Mouse (Mus musculus) cortical plate, adult 2 months (tissue): ENCODE results near the gene Cyp51. TPM values are rescaled to one million over a fixed set of nuclear protein-coding genes. Genes with fewer than 3 reads are reported as not detected.

ENCODE experiments used
- H3K27ac ChIP-seq: fragments of 200-500 bp; 2 replicates; pipeline ENCODE4 v1.5.1; 2012; ENCODE audit warnings: low read length, control low read depth, inconsistent platforms; ENCODE audit not compliant: insufficient read depth
- H3K4me1 ChIP-seq: fragments of 200-500 bp; 2 replicates; pipeline ENCODE4 v1.6.1; 2011; ENCODE audit warnings: low read length; ENCODE audit not compliant: control insufficient read depth, insufficient read depth
- H3K4me3 ChIP-seq: fragments of 200-500 bp; 2 replicates; pipeline ENCODE4 v1.5.1; 2011; ENCODE audit warnings: mild to moderate bottlenecking, low read length, control low read depth; ENCODE audit not compliant: insufficient read depth
- CTCF ChIP-seq: fragments of 200-500 bp; IDR thresholded peaks from 2 replicates; pipeline ENCODE4 v1.5.1; 2011; ENCODE audit warnings: mild to moderate bottlenecking, control low read depth, low read length; ENCODE audit not compliant: insufficient read depth; ENCODE audit errors: extremely low read depth
- POLR2A ChIP-seq: fragments of 200-500 bp; IDR thresholded peaks from 2 replicates; pipeline ENCODE4 v1.6.1; 2011; ENCODE audit warnings: mild to moderate bottlenecking, low read length, control low read depth; ENCODE audit not compliant: insufficient read depth; ENCODE audit errors: extremely low read depth
- polyA plus RNA-seq: library from polyadenylated mRNA; depleted of rRNA; stranded (reverse); fragments of >200 nt; gene quantifications from 2 replicates; pipeline ENCODE4 v1.2.3, GENCODE M21; 2012; rRNA removed

Gene Cyp51
- polyA plus RNA-seq, 1 experiment: 67.2 TPM

GRCm38 (mm10) chr5:4036686-4037085 is 67.9 kb downstream of the Cyp51 start:
- TF ChIP-seq CTCF (no peak), POLR2A (no peak)
- Histone ChIP-seq H3K4me3 (no peak overlapping the region), H3K27ac (no peak overlapping the region), H3K4me1 (no peaks in the 10 kb centered on the region)

- Histone ChIP-seq H3K4me1 (no peaks in the 10 kb centered on the region), H3K27ac (no peak overlapping the region), H3K4me3 (no peak overlapping the region)
- TF ChIP-seq CTCF (no peak), POLR2A (no peak)
Observed at GRCm38 (mm10) chr5:4031846-4032245, 72.7 kb downstream of the Cyp51 start.

Other genes with a start within 250 kb of the Cyp51 start
- gene Mterf1a, start 210.8 kb downstream of the Cyp51 start, polyA plus RNA-seq: 5.2 and 5.7 TPM in 2 replicates
- 18.5 and 25.1 TPM in 2 replicates for gene Akap9, start 176.7 kb downstream of the Cyp51 start, polyA plus RNA-seq
- gene Mterf1b, start 87.6 kb upstream of the Cyp51 start, polyA plus RNA-seq: 3.9 and 4.0 TPM in 2 replicates